Mouse (Mus musculus) forebrain, embryonic 16.5 days (tissue): Measurements from ENCODE around the gene 4930523C07Rik. TPM values are rescaled to one million over a fixed set of nuclear protein-coding genes. Genes with fewer than 3 reads are reported as not detected.

ENCODE experiments used
- ATAC-seq: fragments of 200-750 bp; cut with Nextera tagmentation; 2 replicates; pipeline ENCODE4 v1.8.0; 2017; ENCODE audit warnings: mild to moderate bottlenecking, moderate library complexity
- H3K27ac ChIP-seq: fragments of 300-500 bp; sonication (generic); 2 replicates; pipeline ENCODE4 v1.5.1; 2014; ENCODE audit warnings: low read length, control low read depth
- H3K27me3 ChIP-seq: fragments of 300-500 bp; sonication (generic); replicated peaks from 2 replicates; pipeline ENCODE4 v1.6.1; 2014; ENCODE audit warnings: low read length; ENCODE audit not compliant: control insufficient read depth, insufficient read depth
- H3K36me3 ChIP-seq: fragments of 300-500 bp; sonication (generic); 2 replicates; pipeline ENCODE4 v1.6.1; 2014; ENCODE audit not compliant: control insufficient read depth, insufficient read depth
- H3K4me1 ChIP-seq: fragments of 300-500 bp; sonication (generic); replicated peaks from 2 replicates; pipeline ENCODE4 v1.6.1; 2014; ENCODE audit warnings: low read length; ENCODE audit not compliant: control insufficient read depth, insufficient read depth
- H3K4me2 ChIP-seq: fragments of 300-500 bp; sonication (generic); 2 replicates; pipeline ENCODE4 v1.6.1; 2014; ENCODE audit warnings: mild to moderate bottlenecking, low read length, control low read depth
- H3K4me3 ChIP-seq: fragments of 300-500 bp; sonication (generic); replicated peaks from 2 replicates; pipeline ENCODE4 v1.5.1; 2014; ENCODE audit warnings: mild to moderate bottlenecking, low read length, control low read depth
- H3K9ac ChIP-seq: fragments of 300-500 bp; sonication (generic); replicated peaks from 2 replicates; pipeline ENCODE4 v1.6.1; 2014; ENCODE audit warnings: low read depth, low read length, control low read depth
- H3K9me3 ChIP-seq: fragments of 300-500 bp; sonication (generic); 2 replicates; pipeline ENCODE4 v1.6.1; 2016; ENCODE audit warnings: low read length; ENCODE audit not compliant: control insufficient read depth
- WGBS: fragments of 180-500 bp; shearing (Covaris S2); extraction: QIAGEN DNeasy Blood & Tissue Kit; methylation state at CpG from one replicate; pipeline ENCODE4 v1.1.7; 2014; 5-methylcytosine and 5-hydroxymethylcytosine counted together
- polyA plus RNA-seq: library from polyadenylated mRNA; unstranded; fragments of >200 nt; fragmentation: Nextera tagmentation; extraction: Ambion mirVana; gene quantifications from 2 replicates; pipeline ENCODE4 v1.2.1, GENCODE M21; 2015

The 4930523C07Rik gene
- polyA plus RNA-seq, 1 experiment from 2014 or later, result 2.5 TPM

DNA sequence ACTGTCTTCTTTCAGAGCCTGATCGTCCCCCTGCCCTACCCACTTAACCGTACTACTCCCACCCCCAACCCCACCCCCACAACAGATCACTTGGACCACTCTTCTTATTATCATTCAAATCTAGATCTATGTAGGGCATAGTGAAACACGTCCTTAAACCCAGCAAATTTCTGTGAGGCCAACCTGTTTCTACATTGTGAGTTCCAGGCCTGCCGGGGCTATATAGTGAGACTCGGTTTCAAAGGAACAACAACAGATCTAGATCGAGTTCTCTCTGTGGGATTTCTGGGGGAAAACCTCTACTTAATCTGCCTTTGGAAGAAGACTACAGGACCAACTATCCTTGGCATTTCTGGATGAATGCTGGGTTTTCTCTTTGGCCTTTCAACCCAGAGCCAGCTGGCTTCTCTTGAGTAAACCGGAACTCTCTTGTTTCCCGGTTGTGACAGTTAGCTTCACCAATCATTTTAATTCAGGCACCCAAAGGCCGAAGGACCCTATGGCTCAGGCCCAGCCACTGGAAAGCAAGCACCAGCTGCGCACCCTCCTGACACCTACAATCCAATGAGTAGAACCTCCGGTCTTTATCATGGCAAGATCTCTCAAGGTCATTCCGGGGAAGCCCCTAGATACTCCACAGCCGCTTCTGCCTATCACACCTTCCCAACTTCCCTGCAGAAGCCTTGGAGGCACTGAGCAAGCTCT lies 759 bp upstream of the 4930523C07Rik start:
- no peak for ATAC-seq

GRCm38 (mm10) chr1:160045056-160045715 lies 1.0 kb downstream of the 4930523C07Rik start:
- 71% methylated on average over 3 of the region's 3 CpGs for WGBS
- Histone ChIP-seq H3K27me3 (no peaks in the 10 kb centered on the region), H3K4me3 (peak overlapping the region; percentile 31)

More for the DNA sequence above, 759 bp upstream of the 4930523C07Rik start:
- Histone ChIP-seq H3K4me2 (no peak overlapping the region), H3K9ac (no peak overlapping the region), H3K4me3 (no peak overlapping the region), H3K27ac (no peak overlapping the region), H3K27me3 (no peaks in the 10 kb centered on the region), H3K9me3 (no peaks in the 10 kb centered on the region), H3K36me3 (no peaks in the 10 kb centered on the region), H3K4me1 (peaks cover 7% of the 10 kb centered on the region)
- 92% methylated on average over 13 of the region's 13 CpGs for WGBS

GRCm38 (mm10) chr1:160045971-160046370 lies 1.8 kb downstream of the 4930523C07Rik start:
- Histone ChIP-seq H3K4me1 (peaks cover 7% of the 10 kb centered on the region), H3K27me3 (no peaks in the 10 kb centered on the region), H3K4me2 (no peak overlapping the region), H3K36me3 (no peaks in the 10 kb centered on the region), H3K27ac (no peak overlapping the region), H3K9ac (no peak overlapping the region), H3K4me3 (no peak overlapping the region), H3K9me3 (no peaks in the 10 kb centered on the region)
- WGBS, result 76% methylated on average over 5 of the region's 5 CpGs
- no peak for ATAC-seq

More at GRCm38 (mm10) chr1:160045056-160045715, 1.0 kb downstream of the 4930523C07Rik start:
- H3K36me3 ChIP-seq, result no peaks in the 10 kb centered on the region
- H3K4me1 ChIP-seq, result peaks cover 7% of the 10 kb centered on the region
- no peaks in the 10 kb centered on the region for H3K9me3 ChIP-seq
- ATAC-seq, result no peak
- peak overlapping the region; percentile 62; the same call in 1 of the 2 replicates for H3K4me2 ChIP-seq
- H3K9ac ChIP-seq, result no peak overlapping the region
- H3K27ac ChIP-seq, result no peak overlapping the region

GRCm38 (mm10) chr1:160046786-160047185 lies 2.6 kb downstream of the 4930523C07Rik start:
- Histone ChIP-seq H3K4me3 (no peak overlapping the region), H3K4me2 (no peak overlapping the region), H3K9me3 (no peaks in the 10 kb centered on the region), H3K27me3 (no peaks in the 10 kb centered on the region), H3K27ac (no peak overlapping the region), H3K9ac (no peak overlapping the region), H3K4me1 (peaks cover 7% of the 10 kb centered on the region), H3K36me3 (no peaks in the 10 kb centered on the region)
- 85% methylated on average over 4 of the region's 4 CpGs for WGBS
- no peak for ATAC-seq

DNA sequence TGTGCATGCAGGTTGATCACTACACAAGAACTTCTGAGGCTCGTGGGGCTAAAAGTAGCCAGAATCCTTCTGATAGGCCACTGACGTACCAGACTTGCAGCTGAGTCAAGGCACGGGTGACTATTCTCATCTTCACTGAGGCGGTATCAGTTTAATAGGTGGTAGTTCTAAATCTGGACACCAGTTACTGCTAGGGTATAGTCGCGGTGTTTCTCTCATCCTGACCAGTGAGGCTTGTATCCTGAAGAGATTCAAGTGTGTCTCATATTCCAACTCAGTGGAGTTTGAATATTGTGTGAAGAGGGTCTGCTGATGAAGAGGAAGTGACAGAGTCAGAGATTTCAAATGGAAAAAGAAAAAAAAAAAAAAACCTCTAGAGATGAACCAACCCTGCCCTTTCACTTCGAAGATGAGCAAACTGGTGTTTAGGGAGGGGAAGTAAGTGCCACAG lies 3.3 kb downstream of the 4930523C07Rik start:
- Histone ChIP-seq H3K4me2 (no peak overlapping the region), H3K4me3 (no peak overlapping the region), H3K4me1 (peaks cover 7% of the 10 kb centered on the region), H3K36me3 (no peaks in the 10 kb centered on the region), H3K27me3 (no peaks in the 10 kb centered on the region), H3K9ac (no peak overlapping the region), H3K27ac (no peak overlapping the region), H3K9me3 (no peaks in the 10 kb centered on the region)
- no peak for ATAC-seq
- WGBS, result 93% methylated on average over 7 of the region's 7 CpGs

DNA sequence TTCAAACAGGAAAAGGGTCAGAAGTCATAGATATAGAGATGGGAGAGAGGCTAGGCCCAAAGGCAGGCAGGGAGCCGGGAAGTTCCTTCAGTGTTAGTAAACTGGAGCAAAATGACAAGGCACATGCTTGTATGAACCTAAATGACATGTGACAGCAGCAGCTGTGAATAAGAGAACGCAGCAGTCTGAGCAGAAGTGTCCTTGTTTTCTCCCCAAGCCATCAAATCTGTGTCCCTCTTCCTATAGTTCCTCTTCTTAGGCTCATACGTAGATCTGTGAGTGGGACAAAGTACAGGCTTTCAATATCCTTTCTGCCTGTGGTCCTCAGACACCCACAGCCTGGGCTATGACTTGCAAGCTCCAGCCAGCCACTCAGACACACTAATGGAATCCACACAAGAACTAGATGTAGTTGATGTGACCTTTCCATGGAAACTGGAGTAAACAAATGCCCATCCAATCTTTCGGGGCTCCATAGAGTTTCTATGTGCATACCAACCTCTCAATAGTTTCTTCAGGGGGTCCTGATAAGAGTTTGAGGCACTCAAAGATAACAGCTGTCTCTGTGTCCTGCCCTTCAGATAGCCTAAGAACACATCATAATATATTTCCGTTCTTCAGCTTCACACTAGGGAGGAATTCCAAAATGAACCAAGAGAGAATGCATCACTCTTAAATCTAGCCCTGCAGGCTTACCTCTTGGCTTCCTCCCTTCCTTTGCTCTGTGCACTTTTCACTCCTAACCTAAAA lies 5.1 kb downstream of the 4930523C07Rik start:
- Histone ChIP-seq H3K4me3 (no peak overlapping the region), H3K9ac (no peak overlapping the region), H3K4me1 (peaks cover 2% of the 10 kb centered on the region), H3K9me3 (no peaks in the 10 kb centered on the region), H3K27ac (no peak overlapping the region), H3K4me2 (no peak overlapping the region), H3K27me3 (no peaks in the 10 kb centered on the region), H3K36me3 (no peaks in the 10 kb centered on the region)
- ATAC-seq, result no peak
- 84% methylated on average over 5 of the region's 5 CpGs for WGBS

DNA sequence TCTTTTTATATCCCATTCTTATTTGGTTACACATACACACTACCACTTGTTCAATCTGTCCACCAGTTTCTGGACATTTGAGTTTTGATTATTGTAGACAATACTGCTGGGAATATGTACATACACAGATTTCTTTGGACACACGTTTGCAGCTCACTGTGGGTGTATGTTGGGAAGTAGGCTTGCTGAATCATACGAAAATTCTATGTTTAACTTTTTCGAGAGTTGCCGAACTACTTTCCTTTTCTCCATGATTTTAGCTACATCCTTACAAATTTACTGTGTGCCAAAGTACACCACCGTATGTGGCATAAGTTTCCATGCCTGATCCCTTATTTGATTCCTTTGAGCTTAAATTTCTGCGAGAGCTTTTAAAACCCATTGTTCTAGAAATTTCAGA lies 6.7 kb downstream of the 4930523C07Rik start:
- no peaks in the 10 kb centered on the region for H3K36me3 ChIP-seq
- WGBS, result 86% methylated on average over 6 of the region's 6 CpGs

DNA sequence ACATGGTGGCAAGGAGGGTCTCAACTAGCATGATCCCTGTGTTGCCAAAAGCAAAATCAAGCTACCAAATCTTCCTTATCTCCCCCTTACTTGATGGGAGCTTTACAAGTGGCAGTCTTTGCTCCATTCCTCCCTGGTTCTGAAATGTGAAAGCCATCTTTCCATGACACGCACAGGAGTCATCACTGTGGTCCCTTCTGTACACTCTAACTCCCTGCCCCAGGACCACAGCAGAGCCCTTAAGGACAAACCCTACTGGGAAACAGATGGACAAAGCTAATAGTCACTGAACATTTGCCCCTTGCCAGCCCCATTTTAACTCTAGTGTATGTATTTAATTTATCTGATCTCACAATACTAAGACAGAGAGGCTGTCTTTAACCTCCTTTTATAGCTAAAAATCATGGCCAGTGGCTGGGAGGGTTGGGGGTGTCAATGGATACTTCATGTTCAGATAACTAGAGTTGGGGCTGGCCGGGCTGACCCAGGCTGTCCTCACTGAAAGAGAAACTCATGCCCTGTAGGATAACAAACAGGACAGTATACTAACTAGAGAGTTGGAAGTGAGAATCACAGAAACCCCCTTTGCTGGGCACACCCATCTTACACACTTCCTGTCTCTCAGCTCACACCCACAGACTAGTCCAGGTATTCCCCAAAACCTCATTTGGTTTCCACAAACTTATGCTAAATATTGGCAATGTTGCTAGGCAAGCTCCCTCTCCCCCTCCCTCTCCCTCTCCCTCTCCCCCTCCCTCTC lies 8.6 kb downstream of the 4930523C07Rik start:
- Histone ChIP-seq H3K27ac (no peak overlapping the region), H3K27me3 (no peaks in the 10 kb centered on the region)
- WGBS, result 91% methylated on average over 2 of the region's 2 CpGs

More for the DNA sequence above, 6.7 kb downstream of the 4930523C07Rik start:
- no peak for ATAC-seq
- no peak overlapping the region for H3K4me2 ChIP-seq
- H3K4me3 ChIP-seq, result no peak overlapping the region
- H3K9me3 ChIP-seq, result no peaks in the 10 kb centered on the region
- no peaks in the 10 kb centered on the region for H3K4me1 ChIP-seq
- no peak overlapping the region for H3K27ac ChIP-seq
- H3K9ac ChIP-seq, result no peak overlapping the region
- no peaks in the 10 kb centered on the region for H3K27me3 ChIP-seq

More for the DNA sequence above, 8.6 kb downstream of the 4930523C07Rik start:
- Histone ChIP-seq H3K36me3 (no peaks in the 10 kb centered on the region), H3K9me3 (no peaks in the 10 kb centered on the region), H3K4me3 (no peak overlapping the region), H3K4me1 (no peaks in the 10 kb centered on the region), H3K4me2 (no peak overlapping the region), H3K9ac (no peak overlapping the region)
- ATAC-seq, result no peak
